Mouse (Mus musculus) forebrain, embryonic 12.5 days (tissue): Measurements from ENCODE around the gene Fabp6. TPM values are rescaled to one million over a fixed set of nuclear protein-coding genes. Genes with fewer than 3 reads are reported as not detected.

Experiments used
- ATAC-seq: fragments of 200-750 bp; cut with Nextera tagmentation; 2 replicates; pipeline ENCODE4 v1.8.0; 2017; ENCODE audit warnings: moderate TSS enrichment; ENCODE audit not compliant: low FRiP score
- H3K27ac ChIP-seq: fragments of 300-500 bp; sonication (generic); 2 replicates; pipeline ENCODE4 v1.5.1; 2016; ENCODE audit warnings: mild to moderate bottlenecking
- H3K27me3 ChIP-seq: fragments of 300-500 bp; sonication (generic); 2 replicates; pipeline ENCODE4 v1.6.1; 2016; ENCODE audit warnings: mild to moderate bottlenecking
- H3K36me3 ChIP-seq: fragments of 300-500 bp; sonication (generic); replicated peaks from 2 replicates; pipeline ENCODE4 v1.6.1; 2016; ENCODE audit warnings: mild to moderate bottlenecking
- H3K4me1 ChIP-seq: fragments of 300-500 bp; sonication (generic); 2 replicates; pipeline ENCODE4 v1.6.1; 2016
- H3K4me2 ChIP-seq: fragments of 300-500 bp; sonication (generic); 2 replicates; pipeline ENCODE4 v1.6.1; 2016; ENCODE audit warnings: mild to moderate bottlenecking, moderate library complexity
- H3K4me3 ChIP-seq: fragments of 300-500 bp; sonication (generic); replicated peaks from 2 replicates; pipeline ENCODE4 v1.5.1; 2016; ENCODE audit warnings: mild to moderate bottlenecking
- H3K9ac ChIP-seq: fragments of 300-500 bp; sonication (generic); 2 replicates; pipeline ENCODE4 v1.6.1; 2016; ENCODE audit warnings: mild to moderate bottlenecking
- H3K9me3 ChIP-seq: fragments of 300-500 bp; sonication (generic); 2 replicates; pipeline ENCODE4 v1.6.1; 2016
- WGBS: fragments of 180-500 bp; shearing (Covaris S2); methylation state at CpG from one replicate; pipeline ENCODE4 v1.1.7; 2016; 5-methylcytosine and 5-hydroxymethylcytosine counted together
- polyA plus RNA-seq: library from polyadenylated mRNA; unstranded; fragments of >200 nt; fragmentation: Nextera tagmentation; extraction: Ambion mirVana; gene quantifications from 2 replicates; pipeline ENCODE4 v1.2.1, GENCODE M21; 2016

Fabp6 gene
- polyA plus RNA-seq, 1 experiment from 2014 or later: not detected

DNA sequence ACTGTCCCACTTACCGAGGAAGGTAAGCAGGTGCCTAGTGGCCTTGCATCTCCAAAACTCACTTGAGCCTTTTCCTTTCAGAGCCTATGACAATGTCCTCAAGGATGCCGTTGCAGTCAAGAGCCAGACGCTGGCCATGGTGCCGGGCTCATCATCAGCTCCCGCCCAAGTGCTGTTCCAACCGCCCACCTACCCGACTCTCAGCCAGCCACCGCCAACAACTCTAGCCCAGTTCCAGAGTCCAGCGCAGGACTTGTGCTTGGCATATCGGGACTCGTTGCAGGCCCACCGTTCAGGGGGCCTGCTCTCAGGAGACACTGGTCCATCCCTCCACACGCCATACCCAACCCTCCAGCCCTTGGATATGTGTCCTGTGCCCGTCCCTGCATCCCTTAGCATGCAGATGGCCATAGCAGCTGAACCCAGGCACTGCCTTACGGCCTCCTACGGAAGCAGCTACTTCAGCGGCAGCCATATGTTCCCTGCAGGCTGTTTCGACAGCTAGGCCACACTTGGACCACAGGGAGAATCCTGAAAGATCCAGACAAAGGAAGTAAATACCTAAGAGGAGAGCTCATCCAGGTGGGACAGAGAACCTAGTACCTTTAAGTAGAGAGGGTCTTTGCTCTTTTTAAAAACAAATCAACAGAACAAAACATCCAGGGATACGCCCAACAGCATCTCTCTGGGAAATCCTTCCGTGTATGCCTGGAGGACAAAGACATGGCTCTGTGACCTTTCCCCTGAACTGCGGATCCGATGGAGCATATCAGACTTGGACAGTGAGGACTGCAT, 15.9 kb downstream of the Fabp6 start:
- H3K9me3 ChIP-seq: no peaks in the 10 kb centered on the region
- ATAC-seq: no peak
- WGBS: 89% methylated on average over 22 of the region's 22 CpGs
- no peak overlapping the region for H3K4me2 ChIP-seq
- peaks cover 47% of the 10 kb centered on the region for H3K36me3 ChIP-seq
- no peaks in the 10 kb centered on the region for H3K27me3 ChIP-seq
- no peak overlapping the region for H3K9ac ChIP-seq
- H3K27ac ChIP-seq: no peak overlapping the region
- peaks cover 7% of the 10 kb centered on the region; the same call in 1 of the 2 replicates for H3K4me1 ChIP-seq
- H3K4me3 ChIP-seq: no peak overlapping the region

DNA sequence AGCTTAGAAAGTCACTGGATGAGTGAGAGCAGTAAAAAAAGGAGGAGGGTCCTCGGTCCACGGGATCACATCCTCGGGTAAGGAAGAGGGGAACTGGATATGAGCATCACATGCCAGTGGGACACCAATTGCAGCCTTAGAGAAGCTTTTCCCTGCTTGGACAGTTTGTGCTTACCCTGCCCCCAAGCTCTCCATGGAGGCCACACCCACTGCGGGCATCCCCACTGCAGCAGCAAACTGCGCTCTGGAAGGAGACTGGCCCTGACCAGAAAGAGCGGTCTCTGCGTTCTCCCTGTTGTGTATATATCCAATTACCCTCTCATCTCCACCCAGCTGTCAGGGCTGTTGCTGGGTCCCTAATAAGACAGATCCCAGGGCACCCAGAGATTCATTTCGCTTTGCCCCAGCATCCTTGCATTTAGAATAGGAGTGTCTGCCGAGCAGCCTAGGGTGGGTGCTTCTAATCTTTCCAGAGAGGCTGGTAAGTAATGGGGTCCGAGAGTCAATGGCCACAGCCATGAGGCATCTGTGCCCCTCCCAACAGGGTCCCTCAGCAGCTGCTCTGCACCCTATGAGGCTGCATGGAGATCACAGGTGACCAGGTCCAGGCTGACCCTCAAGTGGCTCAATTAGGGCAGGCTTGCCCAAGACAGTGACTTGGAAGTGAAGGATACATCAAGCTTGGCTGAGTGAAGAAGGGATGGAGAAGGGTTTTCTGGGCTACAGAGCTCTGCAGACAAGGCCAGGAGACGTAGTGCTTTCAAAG, 23.4 kb downstream of the Fabp6 start:
- H3K27me3 ChIP-seq: 0 out of 2 replicates have a peak, but pooled peaks cover 2% of the 10 kb centered on the region
- H3K27ac ChIP-seq: no peak overlapping the region
- peaks cover 32% of the 10 kb centered on the region for H3K4me1 ChIP-seq
- H3K9me3 ChIP-seq: no peaks in the 10 kb centered on the region
- no peak overlapping the region for H3K9ac ChIP-seq
- ATAC-seq: no peak
- H3K4me2 ChIP-seq: no peak overlapping the region
- WGBS: 43% methylated on average over 11 of the region's 11 CpGs
- no peak overlapping the region for H3K4me3 ChIP-seq
- H3K36me3 ChIP-seq: peaks cover 24% of the 10 kb centered on the region

DNA sequence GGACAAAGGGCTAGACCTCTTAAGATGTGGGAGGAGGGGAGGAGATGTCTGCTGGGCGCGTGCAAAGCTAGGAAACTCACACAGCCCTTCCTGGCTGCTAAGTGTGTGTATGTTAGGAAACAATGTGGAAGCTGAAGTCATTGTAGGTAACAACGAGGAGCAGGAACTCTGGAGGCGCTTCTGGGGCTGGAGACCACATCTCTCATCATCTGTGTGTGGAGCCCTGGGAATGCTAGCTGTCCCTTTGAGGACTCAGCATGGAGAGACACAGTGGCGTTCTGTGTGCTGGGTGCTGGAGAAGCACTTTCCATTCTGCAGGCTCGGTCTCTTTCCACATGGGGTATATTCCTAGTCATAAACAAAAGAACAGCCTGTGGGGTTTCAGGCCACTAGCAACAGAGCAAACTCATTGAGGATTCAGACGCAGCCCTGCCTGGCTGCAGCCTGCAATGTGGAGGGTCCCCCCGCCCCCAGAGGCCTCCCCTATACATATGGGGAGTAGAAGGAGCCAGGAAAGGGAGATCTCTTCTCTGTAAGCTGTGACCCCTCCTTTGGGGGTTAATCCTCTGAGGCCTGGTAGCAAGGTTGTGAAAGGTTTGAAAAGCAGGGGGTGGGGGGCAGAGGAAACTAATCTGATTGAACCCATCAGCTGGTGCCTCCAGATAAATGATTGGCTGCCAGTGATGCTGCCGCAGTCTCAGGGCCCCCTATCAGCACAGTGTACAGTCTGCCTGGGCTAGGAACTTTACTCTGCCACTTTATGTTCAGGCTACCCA, 25.8 kb downstream of the Fabp6 start:
- peak overlapping the region; percentile 40; the same call in 1 of the 2 replicates for H3K9ac ChIP-seq
- peak; percentile 92 for ATAC-seq
- H3K36me3 ChIP-seq: peaks cover 14% of the 10 kb centered on the region
- H3K4me3 ChIP-seq: no peak overlapping the region; the same call in 1 of the 2 replicates
- H3K4me1 ChIP-seq: peaks cover 48% of the 10 kb centered on the region
- H3K27me3 ChIP-seq: 0 out of 2 replicates have a peak, but pooled peaks cover 2% of the 10 kb centered on the region
- WGBS: 2% methylated on average over 9 of the region's 9 CpGs
- H3K4me2 ChIP-seq: peak overlapping the region; percentile 41
- peak overlapping the region; percentile 91 for H3K27ac ChIP-seq
- no peaks in the 10 kb centered on the region for H3K9me3 ChIP-seq

DNA sequence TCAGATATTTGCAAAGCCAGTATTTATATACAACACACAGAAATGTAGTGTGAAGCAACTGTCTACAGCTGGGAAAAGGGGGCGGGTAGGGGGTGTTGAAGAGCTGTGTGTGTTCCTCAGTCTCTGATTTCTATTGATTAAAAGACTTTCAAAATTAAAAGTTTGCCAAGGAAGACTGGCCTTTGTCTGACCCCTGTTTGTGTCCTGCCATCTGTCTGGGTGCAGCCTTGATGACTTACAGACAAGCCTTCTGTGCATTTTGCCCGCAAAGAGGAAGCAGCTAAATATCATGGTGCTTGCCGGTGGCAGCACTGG, 26.3 kb downstream of the Fabp6 start:
- no peak for ATAC-seq
- peaks cover 50% of the 10 kb centered on the region for H3K4me1 ChIP-seq
- peak overlapping the region; percentile 91 for H3K27ac ChIP-seq
- 0 out of 2 replicates have a peak, but pooled peaks cover 2% of the 10 kb centered on the region for H3K27me3 ChIP-seq
- H3K4me3 ChIP-seq: no peak overlapping the region
- peak overlapping the region; percentile 41 for H3K4me2 ChIP-seq
- peaks cover 11% of the 10 kb centered on the region for H3K36me3 ChIP-seq
- H3K9me3 ChIP-seq: no peaks in the 10 kb centered on the region
- H3K9ac ChIP-seq: peak overlapping the region; percentile 40; the same call in 1 of the 2 replicates
- WGBS: 6% methylated on average over 3 of the region's 3 CpGs

DNA sequence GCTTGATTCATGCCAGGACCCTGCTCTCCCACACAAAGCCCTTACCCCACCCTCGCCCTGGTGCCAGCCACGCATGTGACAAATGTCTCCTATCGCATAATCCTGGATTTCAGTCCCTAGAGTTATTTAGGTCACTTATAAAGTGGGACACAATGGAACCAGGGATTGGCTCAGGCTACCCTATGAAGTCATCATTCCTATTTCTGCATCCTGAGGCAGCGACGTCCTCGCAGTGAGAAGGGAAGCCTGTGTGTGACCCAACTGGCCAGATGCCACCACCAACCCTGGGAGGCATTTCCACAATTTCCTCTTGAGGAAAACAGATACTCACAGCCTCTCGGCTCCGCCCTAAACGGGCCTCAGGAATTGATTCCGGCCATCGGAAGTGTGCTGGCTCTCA, 31.7 kb downstream of the Fabp6 start:
- ATAC-seq: no peak; the same call in 1 of the 2 replicates

DNA sequence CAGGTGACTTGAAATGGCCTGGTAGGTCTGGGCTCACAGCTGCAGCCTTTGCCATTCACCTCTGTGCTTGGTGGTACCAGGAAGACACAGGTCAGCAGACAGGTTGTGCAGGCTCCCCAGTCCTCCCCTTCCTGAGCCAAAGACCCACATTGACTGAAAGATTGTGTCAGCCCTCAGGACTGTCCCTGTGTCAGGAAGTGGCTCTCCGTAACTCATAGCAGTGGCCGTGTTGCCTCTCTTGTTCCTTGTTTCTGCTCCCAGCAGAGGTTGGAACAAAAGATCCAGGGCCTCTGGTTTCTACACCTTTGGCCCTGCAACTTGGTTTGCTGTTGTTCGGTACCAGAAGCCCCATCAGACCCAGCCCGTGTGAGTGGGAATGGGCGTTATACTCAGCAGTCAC, 32.2 kb downstream of the Fabp6 start:
- H3K4me3 ChIP-seq: no peak overlapping the region
- H3K27ac ChIP-seq: no peak overlapping the region
- peaks cover 52% of the 10 kb centered on the region for H3K4me1 ChIP-seq

More for the DNA sequence above, 31.7 kb downstream of the Fabp6 start:
- no peak overlapping the region for H3K4me3 ChIP-seq
- H3K4me1 ChIP-seq: peaks cover 49% of the 10 kb centered on the region
- no peak overlapping the region for H3K4me2 ChIP-seq
- no peak overlapping the region for H3K27ac ChIP-seq
- H3K9me3 ChIP-seq: no peaks in the 10 kb centered on the region
- no peaks in the 10 kb centered on the region for H3K36me3 ChIP-seq
- no peak overlapping the region for H3K9ac ChIP-seq
- 82% methylated on average over 11 of the region's 11 CpGs for WGBS
- no peaks in the 10 kb centered on the region for H3K27me3 ChIP-seq

DNA sequence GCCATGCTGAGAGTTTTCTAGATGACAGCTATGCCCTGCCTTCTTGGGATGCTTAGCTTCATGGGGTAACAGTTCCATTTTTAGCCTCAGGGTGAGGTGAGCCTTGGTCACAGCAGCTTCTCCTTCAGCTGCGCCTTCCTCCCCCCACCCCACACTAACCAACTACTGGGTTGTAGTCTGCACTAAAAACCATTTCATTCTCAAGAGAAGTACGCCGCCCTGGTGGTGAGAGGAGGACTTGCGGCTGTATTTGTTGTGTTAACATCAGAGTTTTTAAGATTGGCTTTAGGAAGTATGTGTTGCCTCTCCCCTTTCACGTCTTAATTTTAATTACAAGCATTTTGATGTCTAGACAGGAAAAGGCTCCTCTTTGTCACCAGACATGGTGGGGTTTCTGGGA, 33.1 kb downstream of the Fabp6 start:
- H3K4me2 ChIP-seq: no peak overlapping the region
- H3K36me3 ChIP-seq: 0 out of 2 replicates have a peak, but pooled peaks cover 2% of the 10 kb centered on the region
- H3K4me3 ChIP-seq: no peak overlapping the region
- no peaks in the 10 kb centered on the region for H3K9me3 ChIP-seq
- no peak for ATAC-seq
- peaks cover 60% of the 10 kb centered on the region for H3K4me1 ChIP-seq
- WGBS: 63% methylated on average over 5 of the region's 5 CpGs
- no peak overlapping the region for H3K9ac ChIP-seq
- no peaks in the 10 kb centered on the region for H3K27me3 ChIP-seq
- no peak overlapping the region for H3K27ac ChIP-seq

More for the DNA sequence above, 32.2 kb downstream of the Fabp6 start:
- H3K27me3 ChIP-seq: no peaks in the 10 kb centered on the region
- no peak overlapping the region for H3K4me2 ChIP-seq
- no peak overlapping the region for H3K9ac ChIP-seq
- H3K9me3 ChIP-seq: no peaks in the 10 kb centered on the region
- WGBS: 84% methylated on average over 5 of the region's 5 CpGs
- H3K36me3 ChIP-seq: no peaks in the 10 kb centered on the region
- ATAC-seq: no peak

DNA sequence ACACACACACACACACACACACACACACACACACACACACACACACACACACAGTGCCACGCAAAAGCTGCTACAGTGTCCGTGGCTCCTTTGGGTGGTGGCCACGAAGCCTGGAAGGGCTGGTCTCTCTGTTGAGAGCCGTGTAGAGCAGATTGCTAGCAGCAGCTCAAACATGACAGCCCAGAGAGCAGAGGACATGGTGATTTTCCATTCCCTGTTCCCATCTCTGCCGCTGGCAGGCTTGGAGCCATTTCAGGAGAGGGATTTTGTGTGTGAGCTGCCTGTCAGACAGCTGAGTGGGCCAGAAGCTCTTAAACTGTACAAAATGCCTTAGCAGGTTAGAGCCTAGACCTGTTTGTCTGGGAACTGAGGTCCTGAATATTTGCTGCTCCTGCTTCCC, 34.6 kb downstream of the Fabp6 start:
- Histone ChIP-seq H3K9me3 (no peaks in the 10 kb centered on the region), H3K9ac (no peak overlapping the region), H3K36me3 (0 out of 2 replicates have a peak, but pooled peaks cover 2% of the 10 kb centered on the region), H3K4me1 (peaks cover 57% of the 10 kb centered on the region), H3K4me2 (no peak overlapping the region), H3K27ac (peak overlapping the region; percentile 51), H3K27me3 (no peaks in the 10 kb centered on the region), H3K4me3 (no peak overlapping the region)
- 55% methylated on average over 5 of the region's 5 CpGs for WGBS
- no peak for ATAC-seq

DNA sequence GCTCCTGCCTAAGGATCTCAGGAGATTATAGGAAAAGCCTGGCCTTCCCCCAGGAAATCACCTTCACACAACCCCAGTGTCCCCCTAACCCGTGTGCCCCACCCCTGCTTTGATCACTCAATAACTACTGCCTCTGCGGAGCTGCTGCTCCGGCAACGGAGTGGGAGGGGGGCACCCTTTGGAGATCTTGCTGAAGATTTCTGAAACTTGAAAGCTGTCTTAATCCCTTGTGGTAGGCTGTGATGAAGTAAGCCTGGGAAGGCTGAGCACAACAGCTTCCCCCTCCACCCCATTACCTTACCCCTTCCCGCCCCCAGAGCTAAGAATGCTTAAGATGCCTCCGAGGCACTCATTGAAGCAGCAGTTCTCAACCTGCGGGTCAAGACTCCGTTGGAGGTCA, 35.5 kb downstream of the Fabp6 start:
- Histone ChIP-seq H3K9ac (peak overlapping the region; percentile 36; the same call in 1 of the 2 replicates), H3K4me3 (no peak overlapping the region), H3K27me3 (no peaks in the 10 kb centered on the region), H3K4me1 (peaks cover 50% of the 10 kb centered on the region), H3K36me3 (0 out of 2 replicates have a peak, but pooled peaks cover 2% of the 10 kb centered on the region), H3K27ac (peak overlapping the region; percentile 51; the same call in 1 of the 2 replicates), H3K4me2 (peak overlapping the region; percentile 19; the same call in 1 of the 2 replicates), H3K9me3 (no peaks in the 10 kb centered on the region)
- ATAC-seq: 0 out of 2 replicates have a peak, but pooled peaks have one; percentile 47
- 7% methylated on average over 8 of the region's 8 CpGs for WGBS

DNA sequence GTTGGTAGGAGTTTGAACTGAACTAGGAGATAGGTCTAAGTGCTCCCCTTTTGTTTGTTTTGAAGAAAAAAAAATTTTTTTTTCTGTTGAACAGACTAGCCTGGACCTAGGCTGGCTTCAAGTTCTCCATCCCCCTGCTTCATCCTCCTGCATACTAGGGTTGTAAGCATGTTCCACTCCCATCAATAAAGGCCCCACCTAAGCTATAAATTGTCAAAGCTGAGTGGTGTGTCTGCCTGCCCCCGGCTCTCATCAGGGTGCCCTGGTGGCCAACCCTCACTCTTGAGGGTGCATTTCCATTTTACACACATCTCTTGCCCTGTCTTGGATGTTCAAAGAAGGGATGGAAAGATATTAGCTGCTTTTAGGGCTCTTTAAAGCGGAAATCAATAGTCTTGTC, 35.9 kb downstream of the Fabp6 start:
- H3K36me3 ChIP-seq: 0 out of 2 replicates have a peak, but pooled peaks cover 2% of the 10 kb centered on the region

DNA sequence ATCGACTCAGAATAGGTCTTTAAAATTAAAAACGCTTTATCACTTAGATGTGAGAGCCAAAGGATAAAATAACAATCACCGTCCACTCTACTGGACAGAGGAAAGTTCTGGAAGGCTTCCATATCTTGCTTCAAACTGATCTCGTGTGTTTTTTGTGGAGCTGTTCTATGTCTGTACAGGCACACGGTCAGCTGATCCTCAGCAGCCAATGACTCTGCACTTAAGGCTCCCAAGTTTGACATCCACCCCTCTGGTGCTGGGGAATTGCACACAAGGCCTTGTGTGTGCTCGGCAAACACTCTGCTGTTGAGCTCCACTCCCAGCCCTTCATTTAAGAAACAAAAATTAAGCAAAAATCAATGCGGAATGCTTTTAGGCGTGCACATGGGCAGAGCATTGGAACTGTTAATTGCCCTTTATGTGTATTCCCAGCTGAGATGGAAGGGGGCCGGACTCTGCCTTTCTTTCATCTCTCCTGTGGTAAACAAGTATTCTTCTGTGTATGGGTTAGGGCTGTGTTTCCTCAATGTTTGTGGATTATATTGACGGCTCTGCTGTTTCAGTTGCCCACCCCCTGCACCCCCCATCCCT, 37.6 kb downstream of the Fabp6 start:
- peak overlapping the region; percentile 42; the same call in 1 of the 2 replicates for H3K27ac ChIP-seq

More for the DNA sequence above, 35.9 kb downstream of the Fabp6 start:
- Histone ChIP-seq H3K4me3 (no peak overlapping the region), H3K9me3 (no peaks in the 10 kb centered on the region), H3K4me2 (peak overlapping the region; percentile 19; the same call in 1 of the 2 replicates), H3K4me1 (peaks cover 46% of the 10 kb centered on the region), H3K27me3 (no peaks in the 10 kb centered on the region), H3K27ac (peak overlapping the region; percentile 26; the same call in 1 of the 2 replicates), H3K9ac (peak overlapping the region; percentile 36; the same call in 1 of the 2 replicates)
- WGBS: 26% methylated on average over 2 of the region's 2 CpGs
- no peak for ATAC-seq

More for the DNA sequence above, 37.6 kb downstream of the Fabp6 start:
- H3K4me3 ChIP-seq: no peak overlapping the region
- no peak overlapping the region for H3K4me2 ChIP-seq
- H3K27me3 ChIP-seq: no peaks in the 10 kb centered on the region
- peaks cover 56% of the 10 kb centered on the region for H3K4me1 ChIP-seq
- WGBS: 52% methylated on average over 10 of the region's 10 CpGs
- no peak overlapping the region for H3K9ac ChIP-seq
- no peaks in the 10 kb centered on the region for H3K9me3 ChIP-seq
- peak; percentile 67 for ATAC-seq
- H3K36me3 ChIP-seq: peaks cover 6% of the 10 kb centered on the region
